Mouse (Mus musculus): ENCODE results near the gene Alpl. TPM values are rescaled to one million over a fixed set of nuclear protein-coding genes. Genes with fewer than 3 reads are reported as not detected.
A peak's percentile ranks its signal among the peaks of the same experiment; 100 is the strongest.

Gene Alpl
- 12.0 and 14.6 TPM in 2 replicates for polyA plus RNA-seq (2015; fragmentation: Nextera tagmentation; extraction: Ambion mirVana)

- peak within 1 kb of the TSS; percentile 33; the same call in 1 of the 2 replicates for H3K9ac ChIP-seq (replicated peaks)
- peak; percentile 52 for ATAC-seq (ENCODE audit: low FRiP score)
- H3K4me1 ChIP-seq = peaks cover 18% of the 10 kb centered on the region
- peak within 1 kb of the TSS; percentile 91 for H3K4me2 ChIP-seq
- H3K4me3 ChIP-seq (replicated peaks) = peak within 1 kb of the TSS; percentile 43
- under 1% methylated on average over 53 of the region's 78 CpGs for WGBS
- H3K36me3 ChIP-seq = no peaks in the 10 kb centered on the region
- no peaks in the 10 kb centered on the region for H3K9me3 ChIP-seq (replicated peaks)
- H3K27ac ChIP-seq (replicated peaks) = no peak within 1 kb of the TSS
- H3K27me3 ChIP-seq (replicated peaks) = peaks cover 27% of the 10 kb centered on the region
Measured at GRCm38 (mm10) chr4:137795611-137796557, at the start of gene Alpl. Gene Alpl, minus strand, starts transcription at chr4:137796384.

GRCm38 (mm10) chr4:137844656-137845055 lies 48.5 kb upstream of the Alpl start:
- H3K9me3 ChIP-seq (replicated peaks) = no peaks in the 10 kb centered on the region
- 29% methylated on average over 11 of the region's 11 CpGs for WGBS
- H3K4me1 ChIP-seq = no peaks in the 10 kb centered on the region
- H3K4me2 ChIP-seq = no peak overlapping the region
- 0 out of 2 replicates have a peak, but pooled peaks cover 3% of the 10 kb centered on the region for H3K27me3 ChIP-seq (replicated peaks)
- ATAC-seq (ENCODE audit: low FRiP score) = peak; percentile 65; the same call in 1 of the 2 replicates
- H3K9ac ChIP-seq (replicated peaks) = no peak overlapping the region
- no peak overlapping the region for H3K27ac ChIP-seq (replicated peaks)
- no peaks in the 10 kb centered on the region for H3K36me3 ChIP-seq
- no peak overlapping the region for H3K4me3 ChIP-seq (replicated peaks)

DNA sequence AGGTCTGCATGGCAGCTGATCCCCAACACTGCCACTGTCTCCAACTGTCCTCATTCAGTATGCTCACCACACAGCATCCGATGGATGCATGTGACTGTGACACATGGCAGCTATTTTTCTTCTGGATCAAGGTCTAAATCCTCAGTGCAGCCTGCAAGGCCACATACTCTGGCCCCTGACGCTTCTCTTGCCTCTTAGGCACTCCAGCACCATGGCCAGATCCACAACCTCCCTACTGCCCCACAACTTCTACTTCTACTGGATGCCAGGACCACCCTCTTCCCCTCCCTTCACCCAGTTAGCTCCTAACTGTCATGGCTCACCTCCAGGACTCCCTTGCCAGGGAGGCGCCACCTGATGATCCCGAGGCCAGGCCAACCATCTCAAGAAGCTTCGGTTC lies 43.3 kb upstream of the Alpl start:
- no peaks in the 10 kb centered on the region for H3K36me3 ChIP-seq
- peaks cover 8% of the 10 kb centered on the region; the same call in 1 of the 2 replicates for H3K4me1 ChIP-seq
- WGBS = 86% methylated on average over 5 of the region's 5 CpGs
- ATAC-seq (ENCODE audit: low FRiP score) = no peak
- no peak overlapping the region for H3K4me2 ChIP-seq
- H3K4me3 ChIP-seq (replicated peaks) = no peak overlapping the region
- no peaks in the 10 kb centered on the region for H3K9me3 ChIP-seq (replicated peaks)
- H3K27ac ChIP-seq (replicated peaks) = no peak overlapping the region
- H3K27me3 ChIP-seq (replicated peaks) = 0 out of 2 replicates have a peak, but pooled peaks cover 3% of the 10 kb centered on the region
- H3K9ac ChIP-seq (replicated peaks) = no peak overlapping the region

DNA sequence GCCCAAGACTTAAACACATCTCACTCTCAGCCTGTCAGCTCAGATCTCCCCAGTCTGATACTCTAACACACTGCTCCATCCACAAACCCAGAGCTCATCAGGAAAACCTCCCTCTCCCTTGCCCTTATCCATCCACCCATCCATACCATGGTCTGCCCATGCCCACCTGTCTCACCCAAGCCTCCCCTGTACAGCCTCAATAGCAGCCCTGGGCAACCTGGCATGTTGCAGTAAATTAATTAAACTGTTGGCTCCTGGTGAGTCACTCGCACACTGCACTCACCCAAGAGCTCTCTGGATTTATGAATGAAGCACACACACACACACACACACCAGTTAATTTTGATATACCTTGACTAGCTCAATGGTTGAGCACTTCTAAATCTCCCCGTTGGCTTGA lies 42.6 kb upstream of the Alpl start:
- Histone ChIP-seq H3K27me3 (replicated peaks) (0 out of 2 replicates have a peak, but pooled peaks cover 3% of the 10 kb centered on the region), H3K27ac (replicated peaks) (no peak overlapping the region), H3K9ac (replicated peaks) (no peak overlapping the region), H3K4me2 (no peak overlapping the region), H3K4me3 (replicated peaks) (no peak overlapping the region), H3K9me3 (replicated peaks) (no peaks in the 10 kb centered on the region), H3K4me1 (peaks cover 8% of the 10 kb centered on the region; the same call in 1 of the 2 replicates), H3K36me3 (no peaks in the 10 kb centered on the region)
- WGBS = 83% methylated on average over 2 of the region's 2 CpGs
- no peak for ATAC-seq (ENCODE audit: low FRiP score)

GRCm38 (mm10) chr4:137837792-137838191 lies 41.6 kb upstream of the Alpl start:
- no peaks in the 10 kb centered on the region for H3K9me3 ChIP-seq (replicated peaks)
- no peak for ATAC-seq (ENCODE audit: low FRiP score)
- 83% methylated on average over 8 of the region's 8 CpGs for WGBS
- no peak overlapping the region for H3K27ac ChIP-seq (replicated peaks)
- H3K4me3 ChIP-seq (replicated peaks) = no peak overlapping the region
- H3K4me1 ChIP-seq = peaks cover 8% of the 10 kb centered on the region; the same call in 1 of the 2 replicates
- H3K36me3 ChIP-seq = no peaks in the 10 kb centered on the region
- no peak overlapping the region for H3K9ac ChIP-seq (replicated peaks)
- no peak overlapping the region for H3K4me2 ChIP-seq
- 0 out of 2 replicates have a peak, but pooled peaks cover 3% of the 10 kb centered on the region for H3K27me3 ChIP-seq (replicated peaks)

DNA sequence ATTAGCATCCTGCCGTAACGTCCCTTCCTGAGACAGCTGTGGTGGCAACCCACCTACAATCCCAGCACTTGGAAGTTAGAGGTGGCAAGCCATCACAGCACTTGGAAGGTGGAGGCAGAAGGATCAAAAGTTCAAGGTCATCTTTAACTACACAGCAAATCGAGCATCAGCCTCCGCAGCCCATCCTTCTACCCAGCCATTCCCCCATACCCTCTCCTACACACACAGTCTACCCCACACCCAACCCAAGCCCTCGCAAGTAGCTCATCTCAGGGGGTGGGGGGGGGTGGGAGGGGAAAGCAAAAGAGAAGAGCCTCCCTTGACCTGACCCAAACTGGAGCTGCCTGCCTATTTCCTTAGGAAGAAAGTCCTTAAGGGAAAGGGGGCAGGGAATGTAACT lies 40.6 kb upstream of the Alpl start:
- WGBS = 85% methylated on average over 5 of the region's 5 CpGs
- no peak overlapping the region for H3K4me2 ChIP-seq
- peaks cover 8% of the 10 kb centered on the region; the same call in 1 of the 2 replicates for H3K4me1 ChIP-seq
- H3K27ac ChIP-seq (replicated peaks) = no peak overlapping the region
- ATAC-seq (ENCODE audit: low FRiP score) = no peak
- no peaks in the 10 kb centered on the region for H3K36me3 ChIP-seq
- no peak overlapping the region for H3K4me3 ChIP-seq (replicated peaks)
- 0 out of 2 replicates have a peak, but pooled peaks cover 3% of the 10 kb centered on the region for H3K27me3 ChIP-seq (replicated peaks)
- H3K9me3 ChIP-seq (replicated peaks) = no peaks in the 10 kb centered on the region
- H3K9ac ChIP-seq (replicated peaks) = no peak overlapping the region

GRCm38 (mm10) chr4:137835624-137836337 lies 39.6 kb upstream of the Alpl start:
- Histone ChIP-seq H3K9ac (replicated peaks) (no peak overlapping the region), H3K9me3 (replicated peaks) (no peaks in the 10 kb centered on the region), H3K27me3 (replicated peaks) (no peaks in the 10 kb centered on the region), H3K4me2 (peak overlapping the region; percentile 41), H3K4me1 (peaks cover 8% of the 10 kb centered on the region; the same call in 1 of the 2 replicates), H3K36me3 (no peaks in the 10 kb centered on the region), H3K4me3 (replicated peaks) (no peak overlapping the region), H3K27ac (replicated peaks) (no peak overlapping the region)
- ATAC-seq (ENCODE audit: low FRiP score) = peak; percentile 89
- 15% methylated on average over 13 of the region's 14 CpGs for WGBS

GRCm38 (mm10) chr4:137831598-137831997 lies 35.4 kb upstream of the Alpl start:
- Histone ChIP-seq H3K27ac (replicated peaks) (no peak overlapping the region), H3K9me3 (replicated peaks) (no peaks in the 10 kb centered on the region), H3K4me2 (no peak overlapping the region), H3K4me1 (peaks cover 8% of the 10 kb centered on the region; the same call in 1 of the 2 replicates), H3K27me3 (replicated peaks) (0 out of 2 replicates have a peak, but pooled peaks cover 6% of the 10 kb centered on the region), H3K4me3 (replicated peaks) (no peak overlapping the region), H3K9ac (replicated peaks) (no peak overlapping the region), H3K36me3 (no peaks in the 10 kb centered on the region)
- no peak for ATAC-seq (ENCODE audit: low FRiP score)
- 91% methylated on average over 11 of the region's 11 CpGs for WGBS

DNA sequence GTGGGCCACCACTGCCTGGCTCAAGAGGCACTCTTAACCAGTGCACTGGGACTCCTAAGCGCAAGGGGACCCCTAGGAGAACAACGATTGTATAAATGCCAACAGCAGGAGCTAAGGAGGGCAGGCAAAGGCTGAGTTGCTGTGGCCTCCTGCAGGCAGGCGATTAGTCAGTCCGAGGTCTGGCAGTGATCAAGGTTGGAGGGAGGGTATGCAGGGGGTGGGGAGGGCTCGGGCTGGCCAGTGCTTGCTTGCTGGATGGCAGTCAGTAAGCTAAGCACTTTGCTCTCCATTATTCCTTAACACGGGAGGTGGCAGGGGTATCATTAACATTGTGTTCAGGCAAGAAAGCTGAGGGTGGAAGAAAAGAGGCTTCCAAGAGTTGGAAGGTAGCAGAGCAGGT lies 34.2 kb upstream of the Alpl start:
- 0 out of 2 replicates have a peak, but pooled peaks cover under 1% of the 10 kb centered on the region for H3K4me1 ChIP-seq
- H3K27ac ChIP-seq (replicated peaks) = no peak overlapping the region
- no peak overlapping the region for H3K4me2 ChIP-seq
- H3K4me3 ChIP-seq (replicated peaks) = no peak overlapping the region
- no peaks in the 10 kb centered on the region for H3K36me3 ChIP-seq
- 14% methylated on average over 6 of the region's 6 CpGs for WGBS
- no peak for ATAC-seq (ENCODE audit: low FRiP score)
- no peaks in the 10 kb centered on the region for H3K9me3 ChIP-seq (replicated peaks)
- no peak overlapping the region for H3K9ac ChIP-seq (replicated peaks)
- H3K27me3 ChIP-seq (replicated peaks) = 0 out of 2 replicates have a peak, but pooled peaks cover 6% of the 10 kb centered on the region

DNA sequence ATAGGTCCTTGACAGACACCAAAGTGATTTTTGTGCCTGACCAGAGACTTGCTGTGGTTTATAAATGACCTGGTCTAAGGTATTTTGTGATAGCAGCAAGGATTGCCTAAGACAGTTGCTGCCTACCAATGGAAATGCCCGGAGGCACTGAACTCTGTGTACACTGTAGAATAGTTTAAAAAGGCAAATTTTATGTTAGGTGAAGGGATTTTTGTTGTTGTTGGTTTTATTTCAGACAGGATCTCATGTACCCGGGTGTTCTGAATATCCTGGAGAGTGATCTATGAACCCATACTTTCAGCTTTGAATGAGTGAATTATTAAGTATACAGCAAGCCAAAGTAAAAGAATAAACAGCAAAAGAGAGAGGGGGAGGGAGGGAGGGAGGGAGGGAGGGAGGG lies 28.7 kb upstream of the Alpl start:
- no peaks in the 10 kb centered on the region for H3K9me3 ChIP-seq (replicated peaks)
- H3K4me2 ChIP-seq = no peak overlapping the region
- no peak for ATAC-seq (ENCODE audit: low FRiP score)
- H3K4me1 ChIP-seq = no peaks in the 10 kb centered on the region
- H3K4me3 ChIP-seq (replicated peaks) = no peak overlapping the region
- WGBS = 90% methylated on average over 2 of the region's 2 CpGs
- no peak overlapping the region for H3K9ac ChIP-seq (replicated peaks)
- H3K27ac ChIP-seq (replicated peaks) = no peak overlapping the region
- 0 out of 2 replicates have a peak, but pooled peaks cover 6% of the 10 kb centered on the region for H3K27me3 ChIP-seq (replicated peaks)
- H3K36me3 ChIP-seq = no peaks in the 10 kb centered on the region

DNA sequence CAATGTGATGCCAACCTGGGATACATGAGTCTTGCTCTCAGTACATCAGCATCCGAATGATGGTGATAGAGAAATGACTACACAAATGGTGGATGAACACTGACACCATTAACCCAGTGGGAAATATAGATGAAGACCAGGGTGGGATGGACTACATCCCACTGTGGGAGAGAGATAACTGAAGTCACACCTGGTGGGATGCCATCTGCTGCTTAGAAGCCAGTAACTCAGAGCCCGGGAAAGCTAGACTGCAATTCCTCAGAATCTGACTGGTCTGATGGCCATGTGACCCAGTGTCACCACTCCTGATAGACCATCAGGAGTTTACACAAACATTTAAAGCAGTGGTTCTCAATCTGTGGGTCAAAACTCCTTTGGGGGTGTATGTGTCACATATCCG lies 27.4 kb upstream of the Alpl start:
- no peak overlapping the region for H3K4me3 ChIP-seq (replicated peaks)
- no peak overlapping the region for H3K9ac ChIP-seq (replicated peaks)
- no peak for ATAC-seq (ENCODE audit: low FRiP score)
- no peak overlapping the region for H3K27ac ChIP-seq (replicated peaks)
- no peak overlapping the region for H3K4me2 ChIP-seq
- H3K36me3 ChIP-seq = no peaks in the 10 kb centered on the region
- peaks cover 3% of the 10 kb centered on the region; the same call in 1 of the 2 replicates for H3K4me1 ChIP-seq
- H3K9me3 ChIP-seq (replicated peaks) = no peaks in the 10 kb centered on the region
- no peaks in the 10 kb centered on the region for H3K27me3 ChIP-seq (replicated peaks)
- WGBS = 87% methylated on average over 3 of the region's 3 CpGs

All from neural tube, embryonic 15.5 days (tissue).